Mouse (Mus musculus) kidney, postnatal 25 days (tissue): Measurements from ENCODE around the gene Prss41.
"Not testable (repeated sequence)": the region's sequence is repeated elsewhere in the genome, so short reads cannot be mapped to it uniquely, and the experiment has no call there.

ENCODE experiments used
- DNase-seq, 2 experiments: peaks; one replicate each; pipeline ENCODE4 v3.0.0; 2021; ENCODE audit warnings: mixed read lengths in 2 of 2

Prss41 gene

GRCm38 (mm10) chr17:23843812-23844273 is at the start of gene Prss41, which contains the start of gene Prss32:
TSS of gene Prss41 (minus strand) at chr17:23844172.
TSS of gene Prss32 (plus strand) at chr17:23843855.
- peak; percentile 65 to 66 for DNase-seq

- DNase-seq, result not testable (repeated sequence)
Measured at GRCm38 (mm10) chr17:23880576-23880975, 36.6 kb upstream of the Prss41 start, which contains the start of the genes Dcpp1 and Dcpp2. TSS of gene Dcpp1 (plus strand) at chr17:23880876. TSS of gene Dcpp2 (plus strand) at chr17:23880880.

GRCm38 (mm10) chr17:23877166-23877565 is 33.2 kb upstream of the Prss41 start:
- no peak for DNase-seq

- DNase-seq, result no peak
Measured at GRCm38 (mm10) chr17:23876741-23877140, 32.8 kb upstream of the Prss41 start.

- peak; percentile 63 to 76 for DNase-seq
Measured at GRCm38 (mm10) chr17:23873884-23874856, 30.2 kb upstream of the Prss41 start.

- no peak for DNase-seq
Measured at GRCm38 (mm10) chr17:23868513-23868912, 24.5 kb upstream of the Prss41 start.

GRCm38 (mm10) chr17:23867756-23868155 is 23.8 kb upstream of the Prss41 start, which contains the start of gene Prss21:
TSS of gene Prss21 (plus strand) at chr17:23868056.
- no peak for DNase-seq

DNA sequence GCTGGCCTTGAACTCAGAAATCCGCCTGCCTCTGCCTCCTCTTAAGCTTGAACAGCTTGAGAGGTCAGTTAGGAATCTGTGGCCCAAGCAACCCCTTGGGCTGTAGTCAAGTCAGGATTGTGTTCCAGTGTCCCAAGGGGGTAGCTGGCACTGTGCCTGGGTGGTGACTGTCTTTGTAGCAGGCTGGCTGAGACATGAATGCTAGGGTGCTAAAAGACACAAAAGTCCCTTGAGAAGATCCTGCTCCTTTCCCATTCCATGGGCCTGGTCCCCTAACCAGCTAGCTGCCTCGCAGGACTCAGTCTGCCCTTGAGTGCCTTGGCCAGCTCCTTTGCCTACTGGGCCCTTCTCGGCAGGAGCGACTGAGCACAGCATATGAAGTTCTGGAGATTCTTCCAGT is 19.0 kb upstream of the Prss41 start:
- peak in 1 of 2 experiments; percentile 9 for DNase-seq

DNA sequence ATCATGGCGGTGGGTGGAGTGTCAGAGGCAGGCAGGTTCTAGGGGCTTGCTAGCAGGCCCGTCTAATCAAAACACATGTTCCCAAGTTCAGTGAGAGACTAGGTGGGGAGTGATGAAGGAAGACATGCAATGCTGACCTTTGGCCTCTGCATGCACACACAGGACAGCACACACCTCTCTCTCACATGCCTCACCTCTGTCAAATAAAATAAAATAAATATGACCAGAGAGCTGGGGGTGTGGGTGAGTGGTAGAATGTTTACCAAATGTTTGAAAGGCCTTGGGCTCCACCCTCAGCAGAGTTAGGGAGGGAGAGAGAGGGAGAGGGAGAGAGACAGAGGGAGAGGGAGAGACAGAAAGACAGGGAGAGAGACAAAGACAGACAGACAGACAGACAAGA is 13.9 kb upstream of the Prss41 start:
- DNase-seq, result no peak

DNA sequence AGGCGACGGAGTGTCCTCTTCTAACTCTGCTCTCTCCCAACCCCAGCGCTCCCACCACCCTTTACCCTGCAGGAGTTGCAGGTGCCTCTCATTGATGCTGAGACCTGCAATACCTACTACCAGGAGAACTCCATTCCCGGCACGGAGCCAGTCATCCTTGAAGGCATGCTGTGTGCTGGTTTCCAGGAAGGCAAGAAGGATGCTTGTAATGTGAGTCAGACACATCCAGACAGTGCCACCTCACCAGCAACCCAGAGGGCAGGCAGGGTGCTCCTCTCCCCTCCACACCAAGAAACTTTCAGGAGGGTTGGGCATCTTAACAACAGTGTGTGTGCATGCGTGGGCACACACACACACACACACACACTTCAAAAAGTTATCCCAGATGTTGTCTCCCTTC is 13.2 kb upstream of the Prss41 start:
- DNase-seq, result no peak

GRCm38 (mm10) chr17:23854229-23854765 is 10.3 kb upstream of the Prss41 start:
- DNase-seq, result no peak

DNA sequence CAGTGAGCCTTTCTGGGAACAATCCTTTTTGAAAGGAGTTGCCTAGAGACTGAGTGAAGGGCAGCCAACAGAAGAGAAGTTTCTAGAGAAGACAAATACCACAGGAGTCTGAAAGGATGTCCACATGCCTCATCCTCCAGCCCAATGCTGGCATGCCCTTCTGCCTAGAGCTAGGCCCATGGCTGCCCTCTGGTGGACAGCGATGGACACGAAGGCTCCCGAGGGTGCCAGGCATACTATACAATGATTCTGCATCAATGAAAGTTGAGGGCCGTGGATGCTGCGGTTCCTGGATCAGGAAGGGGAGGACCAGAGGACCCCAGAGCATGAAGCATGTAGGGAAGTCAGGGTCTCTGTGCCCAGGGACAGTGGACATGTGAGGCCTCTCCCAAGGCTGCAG is 9.3 kb upstream of the Prss41 start:
- DNase-seq, result peak; percentile 69 to 74

- DNase-seq, result peak; percentile 59 to 82
Measured at GRCm38 (mm10) chr17:23850853-23851749, 7.1 kb upstream of the Prss41 start.

DNA sequence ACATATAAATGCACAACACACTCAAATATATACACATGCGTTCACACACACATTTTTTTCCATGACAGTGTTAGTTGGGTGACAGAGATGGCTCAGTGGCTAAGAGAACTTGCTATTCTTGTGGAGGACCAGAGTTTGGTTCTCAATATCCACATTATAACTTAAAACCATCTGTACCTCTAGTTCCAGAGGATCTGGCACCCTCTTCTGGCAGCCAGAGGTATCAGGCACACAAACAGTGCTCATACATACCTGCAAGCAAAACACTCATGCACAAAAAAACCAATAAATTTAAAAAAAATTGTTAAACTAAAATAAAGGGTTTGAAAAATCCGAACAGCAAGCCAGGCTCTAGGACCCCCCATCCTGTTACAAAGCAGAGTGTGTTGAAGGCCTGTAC is 6.1 kb upstream of the Prss41 start:
- no peak for DNase-seq

DNA sequence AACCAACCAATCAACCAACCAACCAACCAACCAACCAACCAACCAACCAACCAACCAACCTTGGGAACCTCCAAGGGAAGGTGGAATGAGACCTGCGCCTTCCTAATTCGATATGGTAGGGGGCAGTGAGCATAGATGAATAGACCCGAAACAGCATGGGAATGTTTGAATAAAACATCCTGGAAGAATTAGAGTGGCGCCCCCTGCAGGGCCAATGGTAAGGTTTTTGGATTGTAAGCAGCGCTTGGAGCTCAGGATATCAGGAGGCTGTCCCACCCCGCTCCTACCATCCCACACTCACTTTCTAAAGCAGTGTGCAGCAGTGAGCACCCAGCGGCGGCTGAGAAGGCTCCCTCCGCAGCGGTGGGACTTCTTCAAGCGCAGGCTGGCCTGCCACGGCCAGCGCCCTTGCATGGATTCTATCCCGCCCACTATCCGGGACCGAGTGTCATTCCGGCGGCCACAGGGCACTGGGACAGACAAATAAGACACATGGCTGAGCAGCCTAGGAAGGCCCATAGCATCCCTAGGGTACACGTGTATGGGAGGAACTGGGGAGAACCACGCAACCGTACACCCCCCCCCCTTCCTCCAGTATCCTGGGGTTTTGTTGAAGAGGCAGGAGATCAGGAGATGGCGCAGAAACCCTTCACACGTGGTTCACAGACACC is 696 bp downstream of the Prss41 start:
- DNase-seq, result peak in 1 of 2 experiments; percentile 36

GRCm38 (mm10) chr17:23841145-23841544 is 2.8 kb downstream of the Prss41 start:
- peak in 1 of 2 experiments; percentile 89 for DNase-seq

- no peak for DNase-seq
Measured at GRCm38 (mm10) chr17:23836006-23836575, 7.9 kb downstream of the Prss41 start, which contains the start of gene Prss33. TSS of gene Prss33 (minus strand) at chr17:23836056.

DNA sequence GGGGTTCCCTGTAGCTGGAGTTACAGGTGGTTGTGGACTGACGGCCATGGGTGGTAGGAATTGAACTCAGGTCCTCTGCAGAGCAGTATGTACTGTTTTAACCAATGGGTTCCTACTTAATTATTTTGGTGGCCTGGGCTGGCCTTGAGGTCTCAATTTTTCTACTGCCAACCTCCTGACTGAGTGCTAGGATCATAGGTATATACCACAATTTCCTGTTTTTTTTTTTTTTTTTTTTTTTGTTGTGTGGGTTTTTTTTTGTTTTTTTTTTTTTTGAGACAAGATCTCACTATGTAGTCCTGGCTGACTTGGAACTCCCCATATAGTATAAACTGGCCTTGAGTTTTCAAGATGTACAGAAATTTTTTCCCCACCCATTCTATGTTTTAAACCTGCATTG is 12.8 kb downstream of the Prss41 start:
- no peak for DNase-seq

DNA sequence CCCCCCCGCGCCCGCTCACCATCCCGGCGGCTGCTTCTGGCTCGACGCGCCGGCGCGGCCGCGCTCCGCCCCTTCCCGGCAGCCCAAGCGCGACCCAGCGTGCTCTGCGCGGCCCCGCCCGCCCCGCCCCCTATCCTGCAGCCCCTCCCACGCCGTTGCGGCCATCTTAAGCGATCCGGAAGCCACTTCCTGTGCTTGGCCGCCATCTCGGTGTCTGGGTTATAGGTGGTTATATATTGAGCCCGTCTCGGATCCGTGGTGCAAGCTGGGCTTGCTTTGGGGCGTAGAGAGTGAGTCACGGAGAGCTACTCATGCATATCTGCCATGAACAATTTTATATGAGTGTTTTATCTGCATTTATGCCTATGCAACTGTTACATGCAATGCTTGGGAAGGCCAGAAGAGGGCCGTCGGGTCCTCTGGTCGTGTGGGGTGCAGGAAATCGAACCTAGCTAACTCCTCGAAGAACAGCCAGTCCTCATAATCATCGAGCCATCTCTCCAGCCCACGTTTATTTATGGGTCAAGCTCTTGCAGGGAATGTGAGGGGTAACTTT is 14.8 kb downstream of the Prss41 start, which contains the start of gene Elob:
Gene Elob (minus strand): TSS at position 73 of the 556 bp plus-strand sequence.
- peak; percentile 90 to 93 for DNase-seq

GRCm38 (mm10) chr17:23828271-23829001 is 15.5 kb downstream of the Prss41 start:
- peak; percentile 37 to 70 for DNase-seq
